Mouse (Mus musculus): Measurements from ENCODE around the gene Med26. TPM values are rescaled to one million over a fixed set of nuclear protein-coding genes. Genes with fewer than 3 reads are reported as not detected.

The Med26 gene
- total and polyA plus RNA-seq, 2 experiments from 2014 or later: 6.6 to 17.0 TPM

DNA sequence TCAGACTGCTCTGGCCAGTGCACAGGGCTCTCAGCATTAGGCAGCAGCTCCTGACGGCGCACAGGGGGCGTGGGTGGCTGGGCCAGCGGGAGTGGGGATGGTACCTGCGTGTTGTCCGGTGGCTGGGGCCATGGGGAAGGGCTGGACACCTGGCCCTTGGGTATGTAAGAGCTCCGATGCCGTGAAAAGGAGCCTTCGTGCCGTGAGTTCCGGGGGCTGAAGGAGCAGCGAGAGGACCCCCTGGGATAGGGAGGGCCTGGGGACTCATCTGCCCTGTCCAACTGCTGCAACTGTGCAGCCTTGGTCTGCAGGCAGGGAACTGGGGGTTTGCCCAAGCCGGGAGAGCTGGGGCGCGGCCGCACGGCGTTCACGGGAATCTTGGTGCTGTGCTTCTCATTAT is 51.9 kb downstream of the Med26 start:
- Histone ChIP-seq H3K9me3 (replicated peaks; ENCODE audit: control insufficient read depth, low read length) (no peaks in the 10 kb centered on the region), H3K4me1 (ENCODE audit: control insufficient read depth, insufficient read depth) (peaks cover 44% of the 10 kb centered on the region), H3K36me3 (replicated peaks; ENCODE audit: control insufficient read depth, insufficient read depth, low read length) (peaks cover 23% of the 10 kb centered on the region), H3K27me3 (ENCODE audit: control insufficient read depth, insufficient read depth, low read length) (no peaks in the 10 kb centered on the region), H3K9ac (replicated peaks; ENCODE audit: low read depth, low read length) (no peak overlapping the region), H3K27ac (ENCODE audit: low read depth) (no peak overlapping the region), H3K4me2 (ENCODE audit: low read depth, low read length) (no peak overlapping the region), H3K4me3 (ENCODE audit: low read depth, low read length) (no peak overlapping the region)
- DNase-seq (ENCODE audit: low spot score): no peak
- no peak for ATAC-seq (ENCODE audit: insufficient read depth, low read depth)
- 79% methylated on average over 19 of the region's 19 CpGs for WGBS
- TF ChIP-seq EP300 (IDR thresholded peaks at IDR 0.05; ENCODE audit: low read depth) (no peak), CTCF (IDR thresholded peaks at IDR 0.05; ENCODE audit: low read depth) (no peak)

DNA sequence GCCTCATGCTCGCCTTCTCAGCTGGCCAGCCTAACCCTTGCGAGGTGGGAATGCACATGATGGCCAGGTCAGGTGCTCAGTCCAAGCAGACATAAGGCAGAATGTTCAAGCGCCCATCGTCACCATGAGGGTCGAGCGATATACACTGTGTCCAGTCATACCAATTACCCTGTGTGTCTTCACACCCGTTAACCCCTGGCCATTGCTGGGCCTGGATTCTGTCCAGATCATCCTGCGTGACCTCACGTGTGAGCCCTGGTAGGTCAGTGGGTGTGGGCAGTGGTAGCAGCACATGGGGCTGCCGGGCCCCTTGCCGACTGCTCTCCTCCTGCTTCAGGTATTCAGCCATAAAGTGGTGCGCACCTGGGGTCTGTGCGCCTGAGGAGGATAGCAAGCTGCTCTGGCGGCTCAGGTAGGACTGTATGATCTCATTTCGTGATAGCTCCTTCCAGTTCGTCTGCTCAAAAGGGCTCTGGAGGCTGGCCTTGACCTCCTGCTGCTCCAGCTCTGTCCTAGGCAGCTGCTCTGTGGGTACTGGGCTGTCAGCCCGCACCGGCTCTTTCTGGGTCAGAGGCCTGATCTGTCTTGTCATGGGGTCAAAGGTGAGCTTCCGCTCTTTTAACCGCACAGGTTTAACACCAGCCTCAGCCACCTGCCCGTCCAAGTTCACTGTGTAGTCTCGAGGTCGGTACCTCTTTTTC is 52.5 kb downstream of the Med26 start:
- Histone ChIP-seq H3K27ac (ENCODE audit: low read depth) (no peak overlapping the region), H3K4me3 (ENCODE audit: low read depth, low read length) (no peak overlapping the region), H3K9me3 (replicated peaks; ENCODE audit: control insufficient read depth, low read length) (no peaks in the 10 kb centered on the region), H3K4me1 (ENCODE audit: control insufficient read depth, insufficient read depth) (peaks cover 41% of the 10 kb centered on the region), H3K27me3 (ENCODE audit: control insufficient read depth, insufficient read depth, low read length) (no peaks in the 10 kb centered on the region), H3K9ac (replicated peaks; ENCODE audit: low read depth, low read length) (no peak overlapping the region), H3K36me3 (replicated peaks; ENCODE audit: control insufficient read depth, insufficient read depth, low read length) (peaks cover 23% of the 10 kb centered on the region), H3K4me2 (ENCODE audit: low read depth, low read length) (no peak overlapping the region)
- DNase-seq (ENCODE audit: low spot score): no peak
- TF ChIP-seq EP300 (IDR thresholded peaks at IDR 0.05; ENCODE audit: low read depth): no peak
- no peak for TF ChIP-seq CTCF (IDR thresholded peaks at IDR 0.05; ENCODE audit: low read depth)
- WGBS: 87% methylated on average over 23 of the region's 23 CpGs
- ATAC-seq (ENCODE audit: insufficient read depth, low read depth): no peak

DNA sequence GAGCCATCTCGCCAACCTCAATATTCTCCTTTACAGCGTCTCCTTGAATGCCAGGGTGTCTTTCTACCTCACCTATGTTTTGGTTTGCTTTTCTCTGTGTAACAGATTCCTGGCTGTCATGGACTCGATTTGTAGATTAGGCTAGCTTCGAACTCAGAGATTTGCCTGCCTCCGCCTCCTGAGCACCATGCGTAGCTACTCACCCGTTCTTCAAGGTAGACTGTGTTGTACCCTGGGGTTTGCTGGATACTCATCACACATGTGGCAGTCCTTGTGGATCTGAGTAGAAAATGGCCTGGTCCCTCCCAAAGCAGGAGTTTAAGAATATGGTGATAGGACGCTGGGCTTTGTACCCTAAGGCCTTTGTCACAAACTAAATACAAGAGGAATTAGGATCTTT is 54.7 kb downstream of the Med26 start:
- H3K9me3 ChIP-seq (replicated peaks; ENCODE audit: control insufficient read depth, low read length): no peaks in the 10 kb centered on the region
- no peaks in the 10 kb centered on the region for H3K27me3 ChIP-seq (ENCODE audit: control insufficient read depth, insufficient read depth, low read length)
- peak overlapping the region; percentile 70 for H3K9ac ChIP-seq (replicated peaks; ENCODE audit: low read depth, low read length)
- H3K36me3 ChIP-seq (replicated peaks; ENCODE audit: control insufficient read depth, insufficient read depth, low read length): peaks cover 26% of the 10 kb centered on the region
- peaks cover 21% of the 10 kb centered on the region for H3K4me1 ChIP-seq (ENCODE audit: control insufficient read depth, insufficient read depth)
- peak overlapping the region; percentile 79 for H3K4me3 ChIP-seq (ENCODE audit: low read depth, low read length)
- WGBS: 14% methylated on average over 8 of the region's 8 CpGs
- no peak for ATAC-seq (ENCODE audit: insufficient read depth, low read depth)
- peak overlapping the region; percentile 92 for H3K4me2 ChIP-seq (ENCODE audit: low read depth, low read length)
- DNase-seq (ENCODE audit: low spot score): no peak
- TF ChIP-seq CTCF (IDR thresholded peaks at IDR 0.05; ENCODE audit: low read depth) (no peak), EP300 (IDR thresholded peaks at IDR 0.05; ENCODE audit: low read depth) (no peak)
- H3K27ac ChIP-seq (ENCODE audit: low read depth): peak overlapping the region; percentile 83

DNA sequence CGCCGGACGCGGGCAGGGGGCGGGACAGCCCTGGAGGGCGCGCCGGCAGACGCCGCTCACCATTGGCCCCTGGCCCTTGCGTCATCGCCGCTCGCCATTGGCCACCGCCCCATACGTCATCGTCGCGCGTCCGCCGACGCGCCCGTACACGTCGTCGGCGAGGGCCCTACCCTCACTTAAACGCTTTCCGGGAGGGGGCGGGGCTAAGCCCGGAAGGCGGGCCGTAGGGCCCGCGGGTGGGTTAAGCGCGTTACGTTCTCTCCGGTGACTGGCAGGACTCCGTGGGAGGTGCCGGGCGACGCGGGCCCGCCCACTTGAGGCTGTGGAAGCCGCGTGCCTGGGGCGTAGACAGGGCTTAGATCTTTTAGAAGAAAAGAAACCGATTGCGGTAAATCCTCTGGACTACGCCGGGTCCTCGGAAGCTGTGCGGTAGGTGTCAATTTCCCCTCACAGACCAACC is 55.4 kb downstream of the Med26 start:
- Histone ChIP-seq H3K27me3 (ENCODE audit: control insufficient read depth, insufficient read depth, low read length) (no peaks in the 10 kb centered on the region), H3K36me3 (replicated peaks; ENCODE audit: control insufficient read depth, insufficient read depth, low read length) (peaks cover 33% of the 10 kb centered on the region), H3K27ac (ENCODE audit: low read depth) (peak overlapping the region; percentile 83), H3K4me3 (ENCODE audit: low read depth, low read length) (peak overlapping the region; percentile 79), H3K4me2 (ENCODE audit: low read depth, low read length) (peak overlapping the region; percentile 92), H3K4me1 (ENCODE audit: control insufficient read depth, insufficient read depth) (peaks cover 20% of the 10 kb centered on the region), H3K9ac (replicated peaks; ENCODE audit: low read depth, low read length) (peak overlapping the region; percentile 86), H3K9me3 (replicated peaks; ENCODE audit: control insufficient read depth, low read length) (no peaks in the 10 kb centered on the region)
- TF ChIP-seq EP300 (IDR thresholded peaks at IDR 0.05; ENCODE audit: low read depth) (no peak; the same call in 1 of the 2 replicates), CTCF (IDR thresholded peaks at IDR 0.05; ENCODE audit: low read depth) (no peak)
- ATAC-seq (ENCODE audit: insufficient read depth, low read depth) (peak; percentile 98), DNase-seq (ENCODE audit: low spot score) (peak; percentile 97)
- WGBS: 0% methylated on average over 54 of the region's 56 CpGs

DNA sequence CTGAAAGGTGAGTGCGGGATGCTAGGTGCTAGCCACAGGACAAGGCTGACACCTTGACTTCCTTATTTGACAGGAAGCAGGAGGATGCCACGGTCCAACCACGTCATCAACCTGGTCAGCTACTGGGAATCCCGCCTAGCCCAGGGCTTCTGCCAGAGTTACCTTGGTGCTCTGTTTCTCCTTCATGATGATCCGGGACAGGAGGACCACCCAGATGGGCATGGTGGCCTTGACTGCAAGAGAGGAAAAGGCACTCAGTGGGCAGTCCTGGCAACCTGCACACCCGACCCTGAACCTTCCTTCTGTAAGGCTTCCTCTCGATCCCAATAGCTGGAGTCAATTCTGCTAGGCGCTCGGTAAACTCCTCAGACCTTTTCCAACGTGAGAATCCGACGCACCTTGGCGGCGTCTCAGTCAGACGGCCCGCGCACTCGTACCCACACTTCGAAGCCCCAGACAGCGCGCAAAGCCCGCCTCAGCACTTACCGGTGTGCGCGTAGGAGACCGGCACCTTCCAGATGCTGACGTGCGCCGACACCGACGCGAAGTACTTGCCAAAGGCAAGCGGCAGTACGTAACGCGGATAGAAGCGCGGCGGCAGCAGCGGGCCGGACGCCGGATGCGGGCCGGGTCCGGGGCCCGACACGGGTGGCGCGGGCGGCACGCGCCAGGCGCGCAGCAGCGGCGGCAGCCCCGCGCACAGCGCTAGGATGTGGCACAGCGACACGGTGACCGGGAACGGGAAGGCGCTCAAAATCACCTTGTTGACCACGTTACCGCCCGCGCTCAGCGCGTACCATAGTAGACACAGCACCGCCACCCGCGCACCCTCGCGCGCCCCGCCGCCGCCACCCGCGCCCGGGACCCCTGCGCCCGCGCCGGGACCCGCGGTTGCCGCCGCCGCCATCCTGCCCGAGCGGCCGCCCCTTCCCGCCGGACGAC is 56.1 kb downstream of the Med26 start, which contains the start of gene Slc35e1:
Slc35e1 (minus strand) TSS at position 935 of the 942 bp plus-strand sequence.
- H3K4me1 ChIP-seq (ENCODE audit: control insufficient read depth, insufficient read depth): peaks cover 20% of the 10 kb centered on the region
- WGBS: under 1% methylated on average over 77 of the region's 98 CpGs
- ATAC-seq (ENCODE audit: insufficient read depth, low read depth): peak; percentile 21
- no peaks in the 10 kb centered on the region for H3K9me3 ChIP-seq (replicated peaks; ENCODE audit: control insufficient read depth, low read length)
- peak within 1 kb of the TSS; percentile 92 for H3K4me2 ChIP-seq (ENCODE audit: low read depth, low read length)
- H3K9ac ChIP-seq (replicated peaks; ENCODE audit: low read depth, low read length): peak within 1 kb of the TSS; percentile 86
- DNase-seq (ENCODE audit: low spot score): no peak
- H3K27me3 ChIP-seq (ENCODE audit: control insufficient read depth, insufficient read depth, low read length): no peaks in the 10 kb centered on the region
- TF ChIP-seq CTCF (IDR thresholded peaks at IDR 0.05; ENCODE audit: low read depth) (no peak), EP300 (IDR thresholded peaks at IDR 0.05; ENCODE audit: low read depth) (no peak)
- peaks cover 39% of the 10 kb centered on the region for H3K36me3 ChIP-seq (replicated peaks; ENCODE audit: control insufficient read depth, insufficient read depth, low read length)
- H3K4me3 ChIP-seq (ENCODE audit: low read depth, low read length): peak within 1 kb of the TSS; percentile 79
- H3K27ac ChIP-seq (ENCODE audit: low read depth): peak within 1 kb of the TSS; percentile 83
